Mouse (Mus musculus) stomach, embryonic 14.5 days (tissue): ENCODE measurements around the gene Lrrc45. TPM values are rescaled to one million over a fixed set of nuclear protein-coding genes. Genes with fewer than 3 reads are reported as not detected.

Experiments used
- ATAC-seq: fragments of 200-750 bp; cut with Nextera tagmentation; 2 replicates; pipeline ENCODE4 v1.8.0; 2017; ENCODE audit warnings: low read depth, moderate TSS enrichment; ENCODE audit not compliant: insufficient number of reproducible peaks, insufficient read depth, low FRiP score
- H3K27ac ChIP-seq: fragments of 300-500 bp; sonication (generic); 2 replicates; pipeline ENCODE4 v1.5.1; 2014; ENCODE audit warnings: mild to moderate bottlenecking, low read length, moderate library complexity, mixed read lengths
- H3K27me3 ChIP-seq: fragments of 300-500 bp; sonication (generic); 2 replicates; pipeline ENCODE4 v1.6.1; 2014; ENCODE audit warnings: low read length, control low read depth, mixed read lengths; ENCODE audit not compliant: control insufficient read depth, insufficient read depth
- H3K36me3 ChIP-seq: fragments of 300-500 bp; sonication (generic); 2 replicates; pipeline ENCODE4 v1.6.1; 2014; ENCODE audit warnings: mild to moderate bottlenecking, control low read depth, low read length, moderate library complexity, mixed read lengths; ENCODE audit not compliant: control insufficient read depth, insufficient read depth
- H3K4me1 ChIP-seq: fragments of 300-500 bp; sonication (generic); 2 replicates; pipeline ENCODE4 v1.6.1; 2014; ENCODE audit warnings: low read length, control low read depth, mixed read lengths; ENCODE audit not compliant: control insufficient read depth, insufficient read depth
- H3K4me2 ChIP-seq: fragments of 300-500 bp; sonication (generic); replicated peaks from 2 replicates; pipeline ENCODE4 v1.6.1; 2014; ENCODE audit warnings: low read depth, low read length, control low read depth
- H3K4me3 ChIP-seq: fragments of 300-500 bp; sonication (generic); 2 replicates; pipeline ENCODE4 v1.5.1; 2014; ENCODE audit warnings: low read depth, low read length, control low read depth
- H3K9ac ChIP-seq: fragments of 300-500 bp; sonication (generic); replicated peaks from 2 replicates; pipeline ENCODE4 v1.6.1; 2014; ENCODE audit warnings: low read depth, mild to moderate bottlenecking, control low read depth, low read length, moderate library complexity, mixed read lengths
- H3K9me3 ChIP-seq: fragments of 300-500 bp; sonication (generic); 2 replicates; pipeline ENCODE4 v1.6.1; 2016; ENCODE audit warnings: low read depth, low read length, control low read depth; ENCODE audit not compliant: control insufficient read depth
- WGBS: fragments of 180-500 bp; shearing (Covaris S2); extraction: QIAGEN DNeasy Blood & Tissue Kit; methylation state at CpG from one replicate; pipeline ENCODE4 v1.1.7; 2014; 5-methylcytosine and 5-hydroxymethylcytosine counted together
- polyA plus RNA-seq: library from polyadenylated mRNA; unstranded; fragments of >200 nt; fragmentation: Nextera tagmentation; extraction: Ambion mirVana; gene quantifications from 2 replicates; pipeline ENCODE4 v1.2.1, GENCODE M21; 2014

Gene Lrrc45
- polyA plus RNA-seq, 1 experiment from 2014 or later: 48.6 TPM

DNA sequence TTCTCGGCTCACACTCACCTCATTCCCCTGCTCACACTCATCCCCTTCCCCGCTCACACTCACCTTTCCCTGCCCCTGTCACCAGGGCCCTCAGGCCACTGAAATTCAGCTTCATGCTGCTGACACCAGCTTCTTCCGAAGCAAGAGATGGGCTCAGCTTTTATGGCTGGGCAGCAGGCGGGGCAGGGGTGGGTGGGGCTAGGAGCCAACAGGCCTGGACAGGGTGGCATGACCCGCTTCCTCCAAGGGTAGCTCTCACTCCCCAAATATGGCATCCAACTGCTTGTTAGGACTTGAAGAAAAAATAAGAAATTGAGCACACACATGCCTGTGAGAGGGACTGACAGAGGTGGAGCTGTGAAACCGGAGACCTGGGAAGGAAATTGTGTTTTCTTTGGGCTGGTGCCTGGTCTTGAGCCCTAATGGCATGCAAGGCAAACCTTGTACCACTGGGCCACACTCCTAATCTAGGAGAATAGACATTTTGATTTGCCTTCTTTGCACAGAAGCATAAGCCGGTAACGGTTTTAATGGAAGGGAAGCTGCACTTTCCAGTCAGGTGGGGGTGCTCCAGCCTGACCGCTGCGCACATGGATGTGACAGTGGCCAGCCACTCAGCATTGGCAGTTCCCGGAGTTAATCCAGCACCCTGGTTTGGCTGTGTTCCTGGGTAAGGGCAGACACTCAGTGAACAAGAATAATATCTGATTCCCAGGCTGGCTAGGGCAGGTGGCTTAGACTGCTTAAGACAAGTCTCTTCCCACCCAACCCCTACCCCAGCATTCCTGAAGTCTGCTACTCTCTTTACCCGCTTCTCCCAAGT lies 18.3 kb downstream of the Lrrc45 start, which contains the start of gene Cbr2:
Gene Cbr2, minus strand, starts transcription at position 257 of the 823 bp plus-strand sequence.
- Histone ChIP-seq H3K27me3 (no peaks in the 10 kb centered on the region), H3K9me3 (no peaks in the 10 kb centered on the region), H3K4me3 (no peak within 1 kb of the TSS), H3K9ac (no peak within 1 kb of the TSS), H3K4me1 (no peaks in the 10 kb centered on the region), H3K36me3 (no peaks in the 10 kb centered on the region), H3K27ac (no peak within 1 kb of the TSS), H3K4me2 (no peak within 1 kb of the TSS)
- no peak for ATAC-seq
- 71% methylated on average over 12 of the region's 12 CpGs for WGBS

GRCm38 (mm10) chr11:120733521-120733920 lies 19.8 kb downstream of the Lrrc45 start:
- 49% methylated on average over 6 of the region's 6 CpGs for WGBS
- Histone ChIP-seq H3K27ac (no peak overlapping the region), H3K4me3 (no peak overlapping the region), H3K4me2 (no peak overlapping the region), H3K27me3 (no peaks in the 10 kb centered on the region), H3K9me3 (no peaks in the 10 kb centered on the region), H3K9ac (no peak overlapping the region), H3K4me1 (no peaks in the 10 kb centered on the region), H3K36me3 (no peaks in the 10 kb centered on the region)
- ATAC-seq: no peak

DNA sequence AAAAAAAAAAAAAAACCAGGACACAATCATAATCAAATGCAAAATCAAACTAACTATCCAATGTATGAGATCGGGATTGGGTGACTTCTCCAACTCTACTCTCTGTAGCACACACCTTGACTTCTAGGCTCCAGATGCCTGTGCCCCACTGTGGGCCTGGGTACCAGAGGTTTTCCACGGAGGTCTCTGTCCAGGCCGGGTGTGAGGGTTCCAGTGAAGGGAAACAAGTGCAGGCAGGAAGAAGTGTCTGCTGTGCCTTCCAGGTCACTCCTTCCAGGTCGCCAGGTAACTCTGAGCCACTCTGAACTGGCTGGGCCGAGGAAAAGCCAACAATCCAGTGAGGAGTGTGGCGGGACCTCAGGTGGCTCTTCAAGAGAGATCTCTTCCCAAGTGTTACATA lies 22.7 kb downstream of the Lrrc45 start:
- Histone ChIP-seq H3K4me1 (no peaks in the 10 kb centered on the region), H3K9ac (no peak overlapping the region), H3K27ac (no peak overlapping the region), H3K27me3 (no peaks in the 10 kb centered on the region), H3K4me3 (no peak overlapping the region), H3K9me3 (no peaks in the 10 kb centered on the region), H3K4me2 (no peak overlapping the region), H3K36me3 (no peaks in the 10 kb centered on the region)
- ATAC-seq: no peak
- 64% methylated on average over 6 of the region's 6 CpGs for WGBS

DNA sequence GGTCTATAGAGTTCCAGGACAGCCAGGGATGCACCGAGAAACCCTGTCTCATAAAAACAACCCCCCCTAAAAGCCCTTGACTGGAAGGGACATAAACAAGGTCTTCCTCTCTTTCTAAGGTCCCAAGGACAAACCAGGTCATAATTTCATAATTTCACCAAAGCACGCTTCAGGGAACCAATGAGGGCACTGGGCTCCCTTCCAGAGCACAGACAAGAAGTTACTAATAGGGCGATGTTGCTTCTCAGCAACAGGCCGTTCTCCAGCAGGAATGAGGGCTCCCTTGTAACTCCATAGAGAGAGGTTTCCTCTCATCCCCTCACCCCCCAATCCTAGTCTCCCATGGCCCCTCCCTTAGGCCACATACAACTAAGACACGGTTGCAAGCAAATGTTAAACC lies 27.3 kb downstream of the Lrrc45 start:
- no peaks in the 10 kb centered on the region for H3K9me3 ChIP-seq
- H3K27ac ChIP-seq: no peak overlapping the region
- H3K36me3 ChIP-seq: no peaks in the 10 kb centered on the region
- H3K4me1 ChIP-seq: no peaks in the 10 kb centered on the region
- WGBS: 93% methylated on average over 5 of the region's 5 CpGs
- H3K9ac ChIP-seq: no peak overlapping the region
- no peak overlapping the region for H3K4me2 ChIP-seq
- no peaks in the 10 kb centered on the region for H3K27me3 ChIP-seq
- no peak for ATAC-seq
- no peak overlapping the region for H3K4me3 ChIP-seq

- no peaks in the 10 kb centered on the region for H3K36me3 ChIP-seq
- no peak overlapping the region for H3K9ac ChIP-seq
- no peak overlapping the region for H3K27ac ChIP-seq
- H3K4me2 ChIP-seq: no peak overlapping the region
- WGBS: 60% methylated on average over 7 of the region's 7 CpGs
- no peak for ATAC-seq
- no peaks in the 10 kb centered on the region for H3K27me3 ChIP-seq
- H3K9me3 ChIP-seq: no peaks in the 10 kb centered on the region
- no peaks in the 10 kb centered on the region for H3K4me1 ChIP-seq
- no peak overlapping the region for H3K4me3 ChIP-seq
These were observed 30.5 kb downstream of the Lrrc45 start for GRCm38 (mm10) chr11:120744121-120744701.

DNA sequence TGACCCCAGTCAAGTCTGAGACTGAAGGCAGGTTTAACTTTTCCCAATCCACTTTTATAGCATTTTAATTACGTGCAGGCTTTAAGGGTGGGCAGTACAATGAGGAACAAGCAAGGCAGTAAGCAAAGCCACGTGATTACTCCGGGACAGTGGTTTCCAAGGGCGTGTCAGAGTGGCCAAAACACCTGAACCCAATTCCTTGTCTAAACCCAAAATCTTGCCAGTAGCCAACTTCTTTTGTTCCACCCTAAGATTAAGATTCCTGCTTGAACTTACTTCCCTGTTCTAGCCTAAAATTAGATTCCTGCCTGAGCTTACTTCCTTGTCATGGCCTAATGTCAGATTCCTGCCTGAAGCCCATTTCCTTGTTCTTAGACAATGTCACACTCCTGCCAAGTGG lies 34.2 kb downstream of the Lrrc45 start:
- 66% methylated on average over 4 of the region's 4 CpGs for WGBS
- no peak for ATAC-seq
- no peak overlapping the region for H3K27ac ChIP-seq

DNA sequence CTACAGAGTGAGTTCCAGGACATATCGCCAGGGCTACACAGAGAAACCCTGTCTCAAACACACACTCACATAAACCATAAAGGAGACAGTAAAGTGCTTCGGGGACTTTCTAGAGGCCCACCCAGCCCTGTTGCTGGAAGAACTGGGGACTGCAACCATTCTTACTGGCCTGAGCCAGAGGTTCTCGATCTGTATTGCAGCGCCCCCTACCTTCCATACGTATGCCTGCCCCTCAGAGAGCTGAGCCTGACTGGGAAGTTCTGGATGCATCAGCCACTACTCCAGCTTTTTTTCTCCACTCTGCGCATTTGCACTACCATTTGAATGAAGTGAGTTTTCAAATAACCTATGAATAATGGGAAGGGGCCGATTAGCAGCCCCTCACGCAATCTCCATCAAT lies 35.7 kb downstream of the Lrrc45 start:
- ATAC-seq: no peak
- Histone ChIP-seq H3K9me3 (no peaks in the 10 kb centered on the region), H3K36me3 (no peaks in the 10 kb centered on the region), H3K27ac (no peak overlapping the region), H3K4me3 (no peak overlapping the region), H3K4me2 (no peak overlapping the region), H3K4me1 (no peaks in the 10 kb centered on the region), H3K27me3 (no peaks in the 10 kb centered on the region), H3K9ac (no peak overlapping the region)
- WGBS: 58% methylated on average over 8 of the region's 8 CpGs

More for the DNA sequence above, 34.2 kb downstream of the Lrrc45 start:
- Histone ChIP-seq H3K4me2 (no peak overlapping the region), H3K36me3 (no peaks in the 10 kb centered on the region), H3K27me3 (no peaks in the 10 kb centered on the region), H3K9me3 (no peaks in the 10 kb centered on the region), H3K4me1 (no peaks in the 10 kb centered on the region), H3K9ac (no peak overlapping the region), H3K4me3 (no peak overlapping the region)

GRCm38 (mm10) chr11:120751606-120752005 lies 37.9 kb downstream of the Lrrc45 start:
- no peaks in the 10 kb centered on the region for H3K27me3 ChIP-seq

More at GRCm38 (mm10) chr11:120751606-120752005, 37.9 kb downstream of the Lrrc45 start:
- ATAC-seq: no peak
- no peak overlapping the region for H3K27ac ChIP-seq
- H3K9me3 ChIP-seq: no peaks in the 10 kb centered on the region
- 58% methylated on average over 4 of the region's 4 CpGs for WGBS
- no peak overlapping the region for H3K4me3 ChIP-seq
- no peaks in the 10 kb centered on the region for H3K36me3 ChIP-seq
- no peak overlapping the region for H3K4me2 ChIP-seq
- no peak overlapping the region for H3K9ac ChIP-seq
- H3K4me1 ChIP-seq: no peaks in the 10 kb centered on the region
